Mouse (Mus musculus) lung, postnatal 4 days (tissue): ENCODE measurements around the gene Ifnar2.
A peak's percentile ranks its signal among the peaks of the same experiment; 100 is the strongest.

Source experiments
- DNase-seq, 2 experiments: peaks; one replicate each; pipeline ENCODE4 v3.0.0; 2021

Ifnar2 gene

DNA sequence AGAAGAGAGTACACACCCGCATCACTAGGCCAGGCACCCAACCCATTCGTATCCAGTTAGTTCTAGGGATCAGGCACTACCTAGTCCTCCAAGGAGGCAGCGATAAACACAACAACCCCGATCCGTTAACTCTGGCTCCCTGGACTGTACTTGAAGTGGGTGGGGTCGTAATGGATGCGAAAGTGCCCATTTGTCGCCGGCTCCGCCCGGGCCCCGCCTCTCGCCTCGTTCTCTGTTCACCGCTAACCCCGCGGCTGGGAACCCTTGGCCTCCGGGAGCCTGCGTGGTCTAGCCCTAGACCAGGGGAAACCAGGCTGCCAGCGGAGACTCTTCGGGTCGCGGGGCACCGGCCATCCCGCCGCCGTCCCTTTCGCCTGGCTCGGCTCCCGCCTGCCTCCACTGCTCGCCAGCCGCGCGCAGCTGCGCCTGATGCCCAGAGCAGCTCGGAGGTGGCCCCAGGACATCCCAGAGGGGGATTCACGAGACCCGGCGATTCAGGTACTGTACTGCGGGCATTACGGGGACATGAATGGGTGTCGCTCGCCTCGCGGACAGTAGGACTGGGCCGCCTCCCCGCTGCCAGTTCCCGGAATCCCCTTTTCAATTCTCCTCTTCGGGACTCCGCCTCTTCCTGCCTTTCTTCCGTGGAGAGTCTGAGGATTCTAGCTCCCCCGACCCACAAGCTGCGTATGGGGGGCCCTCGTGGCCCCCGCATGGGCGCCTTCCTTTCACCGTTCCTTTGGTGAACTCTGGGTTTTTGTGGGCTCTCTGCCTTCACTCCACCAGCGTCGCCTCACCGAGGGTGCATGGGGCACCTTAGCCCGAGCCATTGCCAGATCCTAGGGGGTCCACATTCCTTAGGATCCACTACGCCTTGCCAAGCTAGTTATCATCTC lies at the start of gene Ifnar2:
Ifnar2 (plus strand) TSS at position 207 of the 896 bp plus-strand sequence.
- peak; percentile 88 to 91 for DNase-seq

DNA sequence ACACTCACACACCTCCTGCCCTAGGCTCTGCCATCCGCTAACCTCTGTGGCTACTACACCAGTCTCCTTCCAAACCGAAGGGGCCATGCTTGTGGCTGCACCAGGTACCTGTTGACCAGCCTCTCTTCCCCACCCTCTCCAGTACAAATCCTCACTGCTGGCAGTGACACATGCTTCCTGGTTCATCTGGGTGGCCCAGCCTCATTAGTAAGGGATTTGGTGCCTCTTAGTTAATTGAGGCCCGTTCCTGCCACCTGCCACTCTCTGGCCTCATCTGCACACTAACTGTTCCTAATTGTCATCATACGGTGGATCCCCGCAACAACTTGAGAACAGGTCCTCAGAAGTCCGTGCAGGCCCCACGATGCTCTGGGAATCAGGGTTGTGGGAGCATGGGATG lies 45.0 kb upstream of the Ifnar2 start:
- DNase-seq, result no peak

DNA sequence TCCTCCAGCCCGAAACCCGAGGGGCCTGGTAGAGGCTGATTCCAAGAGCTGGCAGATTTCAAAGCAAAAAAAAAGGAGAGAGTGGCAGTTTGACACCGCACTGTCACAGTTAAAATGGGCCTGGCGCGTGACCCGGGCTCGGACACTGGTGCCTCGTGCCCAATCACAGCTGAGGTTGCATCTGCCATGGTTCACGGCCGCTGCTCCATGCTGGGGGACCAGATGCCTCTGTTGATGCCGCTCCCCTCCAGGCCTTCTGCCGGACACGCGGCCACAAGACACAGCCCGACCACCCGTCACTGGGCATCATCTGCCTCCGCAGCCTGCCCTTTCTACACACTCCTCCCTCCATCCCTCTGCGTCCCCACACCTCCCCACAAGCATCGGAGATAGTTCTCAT lies 43.7 kb upstream of the Ifnar2 start:
- no peak for DNase-seq

DNA sequence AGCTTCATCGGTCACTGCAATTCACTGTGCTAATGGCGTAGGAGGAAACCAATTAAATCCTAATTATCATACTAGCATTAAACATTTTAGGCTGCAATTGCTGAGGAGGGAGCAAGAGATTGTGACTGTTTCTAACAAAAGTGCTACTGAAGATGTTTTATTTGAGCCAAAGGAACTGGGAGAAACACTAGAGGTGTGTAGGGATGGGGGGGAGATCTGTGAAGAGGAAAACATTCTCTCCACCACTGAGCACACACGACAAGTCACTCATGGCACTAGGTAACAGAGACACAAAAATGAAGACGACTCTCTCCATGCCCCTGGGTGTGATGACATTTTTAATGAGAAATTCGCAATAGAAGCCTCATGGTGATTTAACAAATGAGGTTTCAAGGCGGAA lies 42.1 kb upstream of the Ifnar2 start:
- no peak for DNase-seq

DNA sequence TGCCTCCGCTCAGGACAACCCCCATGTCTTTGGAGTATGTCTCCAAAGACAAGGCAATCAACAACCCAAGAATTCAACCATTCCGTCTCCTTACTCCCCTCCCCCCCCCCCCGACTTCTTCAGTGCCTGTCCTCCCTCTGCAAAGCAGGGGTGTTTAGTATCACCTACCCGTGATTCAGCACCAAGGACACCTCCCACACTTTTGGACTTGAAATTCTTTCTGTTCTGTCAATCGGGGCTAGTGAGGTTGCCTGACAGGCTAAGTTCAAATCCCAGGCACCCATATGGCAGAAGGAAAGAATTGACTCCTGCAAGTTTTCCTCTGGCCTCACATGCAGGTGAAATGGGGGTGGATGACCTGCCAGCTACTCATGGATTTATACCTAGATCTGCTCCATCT lies 41.4 kb upstream of the Ifnar2 start:
- DNase-seq, result no peak

DNA sequence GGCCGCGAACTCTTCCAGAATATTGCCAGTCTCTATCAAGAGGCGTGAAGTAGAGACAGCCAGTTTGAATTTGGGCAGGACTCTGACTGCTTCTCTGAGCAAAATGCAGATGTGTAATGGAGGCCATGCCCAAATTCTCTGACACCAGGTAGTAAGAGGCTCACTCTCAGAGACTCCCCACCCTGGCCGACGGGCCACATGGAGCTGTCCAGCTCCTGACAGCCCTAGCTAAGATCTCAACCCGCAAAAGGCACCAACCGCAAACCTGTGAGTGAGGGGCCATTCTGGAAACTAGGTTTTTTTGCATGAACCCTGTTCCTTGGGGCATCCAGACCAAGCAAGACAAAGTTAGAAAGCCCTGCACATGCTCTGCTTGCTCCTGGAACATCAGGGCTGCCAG lies 39.7 kb upstream of the Ifnar2 start:
- no peak for DNase-seq

DNA sequence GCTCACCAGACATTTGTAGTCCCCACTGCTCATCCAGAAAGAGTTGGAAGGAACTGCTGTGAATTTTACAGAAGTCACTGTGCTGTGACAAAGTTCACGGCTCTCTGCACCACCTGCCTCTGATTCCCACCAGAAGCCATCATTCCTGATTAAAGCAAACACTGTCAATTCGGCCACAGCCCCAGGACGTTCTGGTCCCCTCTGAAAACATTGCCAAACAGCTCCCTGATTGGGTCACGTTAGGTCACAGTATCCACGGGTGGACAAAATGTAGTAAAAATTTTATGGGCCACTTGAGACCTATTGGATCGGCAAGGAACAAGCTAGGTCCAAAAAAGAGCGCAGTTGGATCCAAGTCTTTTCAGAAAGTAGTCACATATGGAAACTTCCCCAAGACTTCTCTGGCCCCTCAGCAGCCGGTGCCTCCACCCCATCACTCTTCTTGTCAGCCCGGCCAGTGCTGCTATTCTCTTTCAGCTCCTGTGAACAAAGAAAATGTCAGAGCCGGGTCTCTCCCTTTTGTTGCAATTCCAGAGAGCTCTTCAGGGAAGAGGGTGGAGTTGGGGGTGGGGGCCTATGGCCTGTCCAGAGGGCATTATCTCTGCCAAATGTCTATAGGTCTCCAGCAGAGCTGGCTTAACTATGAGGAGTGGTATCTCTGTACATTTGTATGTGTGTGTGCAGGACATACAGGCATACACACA lies 38.2 kb upstream of the Ifnar2 start:
- DNase-seq, result no peak

DNA sequence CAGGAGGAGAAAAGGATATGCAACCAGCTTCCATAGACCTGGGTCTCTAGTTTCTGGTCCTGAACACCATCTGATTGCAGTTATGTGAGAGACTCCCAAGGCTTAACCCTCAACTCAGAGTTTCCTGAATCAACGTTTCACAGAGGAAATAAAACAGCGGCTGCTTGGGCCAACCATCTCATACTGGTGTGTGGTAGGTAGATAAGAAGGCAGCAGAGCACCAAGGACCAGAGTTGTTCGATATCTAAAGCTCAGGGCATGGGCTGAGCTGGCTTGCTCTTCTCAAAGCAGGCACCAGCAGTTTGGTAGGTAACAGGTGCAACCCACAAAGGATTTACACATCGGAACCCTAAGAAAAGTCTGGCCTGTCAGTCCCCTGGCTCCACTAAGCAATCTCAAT lies 35.8 kb upstream of the Ifnar2 start:
- DNase-seq, result no peak

DNA sequence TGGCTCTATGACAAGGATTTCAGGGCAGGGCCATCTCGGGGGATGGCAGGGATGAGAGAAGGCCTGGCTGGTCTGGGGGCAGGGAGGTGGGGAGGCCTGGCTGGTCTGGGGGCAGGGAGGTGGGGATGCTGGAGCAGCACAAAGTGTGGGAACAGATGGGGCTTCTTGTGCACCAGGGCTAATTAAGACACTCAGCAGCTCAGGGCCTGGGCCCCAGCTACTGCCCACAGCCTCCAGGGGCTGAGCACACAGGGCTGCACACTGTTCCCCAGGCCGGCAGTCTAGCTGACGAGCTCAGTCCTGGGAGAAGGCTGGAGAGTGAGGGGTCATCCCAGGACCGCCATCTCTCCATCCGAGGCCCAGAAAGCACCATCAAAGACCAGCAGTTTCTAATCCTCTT lies 35.1 kb upstream of the Ifnar2 start:
- DNase-seq, result no peak

DNA sequence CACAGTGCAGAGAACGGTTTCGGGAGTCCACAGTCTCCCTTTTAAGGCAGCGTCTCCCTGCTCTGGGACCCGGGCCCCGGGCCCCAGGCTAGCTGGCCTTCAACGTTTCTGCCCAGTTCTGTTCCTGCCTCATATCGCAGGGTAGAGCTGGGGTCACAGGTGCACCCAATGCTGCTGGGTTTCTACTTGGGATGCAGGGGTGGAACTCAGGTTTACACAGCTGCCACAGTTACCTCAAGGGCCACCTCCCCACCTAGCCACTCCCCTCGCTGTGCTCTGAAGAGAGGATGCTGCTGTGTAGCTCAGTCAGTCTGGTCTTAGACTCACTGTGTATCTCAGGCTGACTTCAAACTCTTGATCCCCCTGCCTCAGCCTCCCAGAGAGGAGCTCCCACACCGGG lies 26.1 kb upstream of the Ifnar2 start:
- no peak for DNase-seq

DNA sequence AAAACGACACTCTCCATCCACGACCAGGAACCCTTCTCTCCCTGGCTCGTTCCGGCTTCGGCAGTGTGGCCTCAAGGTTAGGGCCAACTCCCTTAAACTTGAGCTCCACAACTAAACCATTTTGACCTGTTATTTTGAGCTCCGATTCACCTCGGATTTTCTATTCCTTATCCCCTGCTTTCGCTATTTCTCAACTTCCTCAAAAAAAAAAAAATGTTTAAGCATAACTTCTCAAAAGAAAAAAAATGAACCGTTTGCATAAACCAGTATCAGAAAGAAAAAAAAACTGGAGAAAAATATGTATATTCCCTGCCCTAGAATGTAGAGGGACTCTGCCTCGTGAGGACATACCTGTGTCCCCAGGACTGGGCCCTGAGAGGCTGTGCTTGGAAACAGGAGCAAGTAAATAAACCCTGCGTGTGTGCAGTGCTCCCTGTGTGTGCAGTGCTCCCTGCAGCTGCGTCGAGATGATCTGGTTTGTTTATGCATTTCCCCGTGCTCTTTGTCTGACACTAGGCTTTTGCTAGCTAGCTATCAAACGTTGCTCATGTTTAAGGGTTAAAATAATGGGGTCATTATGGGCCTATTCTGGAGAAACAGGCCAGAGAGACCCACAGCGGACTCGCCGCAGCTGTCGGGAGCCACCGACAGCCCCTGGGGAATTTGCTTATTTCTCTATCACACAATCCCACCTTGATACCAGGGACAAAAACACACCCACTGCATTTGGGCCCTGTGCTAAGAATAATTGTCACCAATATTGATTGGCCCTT lies 24.9 kb upstream of the Ifnar2 start:
- DNase-seq, result no peak

DNA sequence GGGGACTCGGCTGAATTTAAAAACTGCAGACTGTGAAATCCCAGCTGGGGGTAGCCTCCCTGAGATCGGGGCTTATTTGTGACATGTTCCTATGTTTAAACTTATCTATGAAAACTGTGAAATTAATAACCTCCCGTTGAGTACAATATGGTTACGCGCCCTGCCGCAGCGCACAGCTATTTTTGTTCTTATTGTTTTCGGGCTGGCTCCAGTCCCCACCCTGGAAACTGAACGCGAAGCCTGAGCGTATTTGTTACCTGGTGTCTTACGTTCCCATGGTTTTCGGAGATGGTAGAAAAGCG lies 24.4 kb upstream of the Ifnar2 start:
- no peak for DNase-seq

DNA sequence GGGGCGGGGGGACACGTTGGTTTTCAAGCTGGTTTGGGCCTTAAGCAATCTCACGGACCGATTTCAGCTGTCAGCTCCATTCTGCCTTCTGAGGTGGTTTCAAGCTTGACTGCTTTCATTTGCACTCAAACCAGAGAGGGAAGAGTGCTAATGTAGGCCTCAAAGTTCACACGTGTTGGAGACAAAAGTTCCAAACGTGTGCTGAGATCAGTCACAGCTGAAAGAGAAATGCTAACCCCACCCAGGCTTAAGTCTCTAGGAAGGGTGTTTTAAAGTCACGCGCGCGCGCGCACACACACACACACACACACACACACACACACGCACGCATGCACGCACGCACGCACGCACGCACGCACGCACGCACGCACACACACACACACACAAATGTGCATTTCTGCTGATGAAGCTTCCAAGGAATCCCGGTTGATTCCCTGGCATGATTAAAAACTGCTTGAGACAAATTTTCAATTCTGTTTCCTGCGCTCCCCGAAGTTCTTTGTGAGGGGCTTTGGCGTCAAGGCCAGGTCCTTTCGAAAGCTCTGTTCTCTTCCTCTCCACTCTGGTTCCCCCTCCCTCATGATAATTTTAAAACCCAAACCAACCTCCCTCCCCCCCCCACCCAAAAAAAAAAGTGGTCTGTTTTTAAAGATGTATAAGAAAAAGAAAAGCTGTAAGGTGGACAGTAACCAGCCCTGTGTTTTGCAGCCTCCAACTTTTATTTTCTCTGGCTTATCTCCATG lies 23.8 kb upstream of the Ifnar2 start:
- peak in 1 of 2 experiments; percentile 48 for DNase-seq

DNA sequence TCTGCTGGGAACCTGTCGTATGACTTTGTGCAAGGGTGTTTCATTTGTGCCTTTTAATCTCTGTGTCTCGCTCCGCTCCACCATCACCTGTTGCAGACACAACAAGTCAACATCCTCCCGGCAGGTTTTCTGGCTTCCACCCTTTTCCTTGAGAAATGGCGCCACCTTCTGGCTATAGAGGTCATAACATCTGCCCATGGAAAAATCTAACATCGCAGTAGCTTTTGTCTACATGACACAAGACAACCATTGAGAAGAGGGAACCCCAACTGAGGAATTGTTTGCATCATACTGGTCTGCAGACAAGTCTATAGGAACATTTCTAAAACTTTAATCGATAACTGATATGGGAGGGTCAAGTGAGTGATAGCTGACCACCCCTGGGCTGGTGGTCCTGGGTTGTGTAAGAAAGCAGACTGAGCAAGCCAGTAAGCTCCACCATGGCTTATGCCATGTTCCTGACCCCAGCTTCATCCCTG lies 20.5 kb upstream of the Ifnar2 start:
- peak in 1 of 2 experiments; percentile 82 for DNase-seq

DNA sequence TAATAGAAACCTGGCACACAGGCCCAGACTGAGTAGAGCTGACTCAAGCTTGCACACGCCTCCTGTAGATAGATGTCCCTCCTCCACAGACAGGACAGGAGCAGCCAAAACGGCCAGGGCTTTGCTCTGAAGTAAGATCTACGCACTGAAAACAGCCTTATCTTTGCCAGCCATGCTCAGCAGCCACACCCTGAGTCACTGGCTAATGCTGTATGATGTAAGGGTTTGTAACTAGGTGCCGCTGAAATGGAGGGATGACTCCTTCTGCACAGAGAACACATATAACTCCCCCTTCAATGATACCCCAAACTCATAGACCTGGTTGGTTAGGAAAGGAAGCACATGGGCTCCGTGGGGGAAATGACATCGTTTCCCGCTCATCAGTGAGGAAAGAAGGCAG lies 19.8 kb upstream of the Ifnar2 start:
- no peak for DNase-seq

DNA sequence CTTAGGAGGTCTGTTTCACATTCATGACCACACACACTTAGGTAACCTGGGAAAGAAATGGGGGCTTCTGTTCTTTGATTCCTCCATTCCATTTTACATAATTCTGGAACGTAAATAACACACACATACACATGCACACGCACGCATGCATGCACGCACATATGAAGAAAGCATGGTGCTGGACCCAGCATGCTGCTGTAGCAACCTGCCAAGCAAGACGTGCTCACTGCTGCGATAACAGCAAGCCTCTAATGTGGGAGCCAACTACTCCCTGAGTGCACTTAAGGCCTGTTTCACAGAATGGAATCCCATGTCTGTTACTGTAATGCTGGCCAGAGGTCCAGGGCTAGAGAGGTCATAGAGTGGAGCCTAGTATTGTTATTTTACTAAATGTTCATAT lies 19.4 kb upstream of the Ifnar2 start:
- no peak for DNase-seq

DNA sequence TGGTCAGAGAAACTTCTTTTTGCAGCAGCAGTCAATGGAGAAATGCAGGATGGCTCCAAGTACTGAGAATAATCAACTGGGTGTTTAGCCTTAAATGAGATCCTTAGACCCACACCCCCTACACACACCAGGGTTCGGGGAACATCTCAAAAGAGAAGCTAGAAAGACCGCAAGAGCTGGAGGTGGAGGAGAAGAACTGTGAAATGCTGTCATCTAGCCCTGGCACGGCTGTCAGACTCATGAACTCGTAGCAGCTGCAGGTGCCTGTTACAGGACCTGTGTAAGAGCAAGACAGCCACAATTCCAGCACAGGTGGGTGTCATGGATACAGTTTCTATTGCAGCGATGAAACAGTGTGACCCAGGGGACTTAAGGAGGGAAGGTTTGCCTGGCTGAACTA lies 18.9 kb upstream of the Ifnar2 start:
- no peak for DNase-seq

DNA sequence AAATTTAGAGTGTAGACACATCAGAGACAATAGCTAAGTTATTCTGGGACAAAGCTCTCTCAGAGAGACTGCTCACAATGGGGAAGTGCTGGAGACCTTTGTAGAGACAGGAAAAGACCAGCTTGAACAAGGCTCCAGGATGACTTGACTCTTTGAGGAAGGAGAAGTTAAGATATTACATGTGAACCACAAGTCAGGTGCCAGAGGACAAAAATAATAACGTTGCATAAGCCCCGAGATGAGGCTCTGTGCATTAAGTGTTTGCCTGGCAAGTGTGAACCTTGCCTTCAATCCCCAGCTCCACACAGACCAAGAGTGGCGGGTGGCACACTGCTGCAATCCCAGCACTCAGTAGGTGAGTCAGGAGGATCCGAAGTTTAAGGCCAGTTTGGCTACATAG lies 18.0 kb upstream of the Ifnar2 start:
- no peak for DNase-seq

DNA sequence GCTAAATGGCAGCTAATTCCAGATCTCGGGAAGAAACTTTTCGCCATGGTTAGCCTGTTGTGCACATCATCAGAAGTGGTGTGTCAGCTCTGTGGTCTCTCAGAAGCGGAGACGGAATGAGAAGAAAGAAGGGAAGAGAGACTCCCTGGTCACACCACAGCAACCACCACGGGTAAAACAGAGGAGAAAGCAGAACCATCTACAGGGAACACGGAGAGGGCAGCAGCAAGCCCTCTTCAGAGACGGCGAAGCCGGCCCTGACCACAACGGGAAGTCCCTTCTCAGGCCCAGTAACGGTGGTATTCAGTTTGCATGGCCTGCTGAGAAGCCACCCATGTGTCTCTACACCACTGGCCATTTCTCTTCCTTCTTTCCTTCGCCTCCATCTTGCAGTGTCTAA lies 17.4 kb upstream of the Ifnar2 start:
- DNase-seq, result peak; percentile 66 to 74

DNA sequence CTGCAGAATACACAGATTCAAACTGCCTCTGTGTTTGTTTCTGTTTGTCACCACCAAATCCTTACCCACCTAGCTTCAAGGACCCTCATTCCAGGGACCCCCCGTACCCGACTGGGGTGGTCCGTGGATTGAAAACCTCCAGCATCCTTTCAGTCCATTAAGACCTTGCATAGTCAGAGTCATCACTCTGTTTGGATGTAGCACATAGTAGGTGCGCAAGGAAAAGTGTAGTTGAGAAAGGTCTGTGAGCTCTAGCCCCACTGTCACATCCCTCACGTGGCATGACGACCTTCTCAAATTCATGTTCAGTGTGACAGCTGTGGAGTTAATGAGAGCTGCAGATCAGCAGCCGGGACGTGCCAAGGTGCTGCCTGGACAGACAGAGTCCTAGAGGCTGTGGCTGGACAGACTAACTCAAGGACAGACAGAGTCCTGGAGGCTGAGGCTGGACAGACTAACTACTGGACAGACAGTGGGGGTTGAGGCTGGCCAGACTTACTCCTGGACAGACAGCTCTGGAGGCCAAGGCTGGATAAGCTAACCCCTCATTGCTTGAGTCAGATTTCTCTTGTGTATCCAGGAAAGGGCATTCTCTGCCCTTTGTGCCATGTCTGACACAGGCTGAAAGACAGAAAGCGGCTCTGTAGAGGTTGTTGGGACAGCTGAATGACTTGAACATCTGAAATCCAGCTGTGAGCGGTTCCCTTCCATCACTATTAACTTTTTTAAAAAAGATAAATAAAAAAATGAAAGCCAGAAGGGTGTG lies 15.6 kb upstream of the Ifnar2 start:
- no peak for DNase-seq

DNA sequence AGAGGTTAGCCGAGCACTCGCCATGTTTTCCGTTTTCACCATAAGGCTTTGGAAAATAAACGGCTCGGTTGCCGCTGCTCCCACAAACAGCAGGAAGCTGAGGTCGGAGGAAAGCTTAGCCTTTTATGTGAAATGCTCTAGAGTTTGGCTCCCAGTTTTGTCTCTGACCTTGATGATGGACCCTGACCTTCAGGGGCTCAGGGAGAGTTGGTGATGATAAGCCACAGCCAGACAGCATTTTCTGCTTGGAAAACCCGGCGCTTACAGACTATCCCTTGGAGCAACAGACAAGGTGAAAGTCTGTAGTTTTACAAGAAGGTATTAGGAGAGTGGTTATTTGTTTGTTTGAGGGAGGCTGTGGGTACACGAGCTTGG lies 15.1 kb upstream of the Ifnar2 start:
- DNase-seq, result no peak

DNA sequence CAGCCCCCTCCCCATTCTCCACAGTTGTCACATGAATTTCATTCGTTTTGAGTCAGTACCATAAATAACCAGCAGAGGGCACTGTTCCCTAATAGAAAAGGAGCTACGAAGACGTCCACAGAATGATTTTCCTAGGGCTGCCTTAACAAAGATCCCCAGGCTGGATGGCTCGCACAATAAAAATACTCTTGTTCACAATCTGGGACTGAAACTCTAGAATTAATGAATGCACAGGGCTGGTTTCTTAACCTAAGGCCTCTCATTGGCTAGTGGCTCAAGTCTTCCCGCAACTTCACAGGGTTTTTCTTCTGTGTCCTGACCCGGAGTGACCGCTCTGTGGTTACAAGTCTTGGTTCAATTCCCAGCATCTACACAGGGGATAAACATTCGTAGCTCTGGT lies 14.0 kb upstream of the Ifnar2 start:
- DNase-seq, result peak in 1 of 2 experiments; percentile 68
